Mouse (Mus musculus) kidney, adult 2 months (tissue): ENCODE measurements around the gene Adgrf1. TPM values are rescaled to one million over a fixed set of nuclear protein-coding genes. Genes with fewer than 3 reads are reported as not detected.

Experiments used
- DNase-seq: peaks from one replicate; pipeline ENCODE4 v3.0.0; 2021
- H3K27ac ChIP-seq: fragments of 200-500 bp; 2 replicates; pipeline ENCODE4 v1.5.1; 2012; ENCODE audit warnings: low read depth, low read length, control low read depth, inconsistent platforms; ENCODE audit not compliant: insufficient read depth
- H3K27me3 ChIP-seq: fragments of 200-500 bp; replicated peaks from 2 replicates; pipeline ENCODE4 v1.6.1; 2012; ENCODE audit warnings: mild to moderate bottlenecking, moderate library complexity, low read length, inconsistent platforms; ENCODE audit not compliant: control insufficient read depth, insufficient read depth
- H3K36me3 ChIP-seq: fragments of 200-500 bp; 2 replicates; pipeline ENCODE4 v1.6.1; 2012; ENCODE audit warnings: mild to moderate bottlenecking, moderate library complexity, low read length, inconsistent platforms; ENCODE audit not compliant: control insufficient read depth, insufficient read depth
- H3K4me1 ChIP-seq: fragments of 200-500 bp; 2 replicates; pipeline ENCODE4 v1.6.1; 2011; ENCODE audit warnings: low read length; ENCODE audit not compliant: control insufficient read depth, insufficient read depth
- H3K4me3 ChIP-seq: fragments of 200-500 bp; 2 replicates; pipeline ENCODE4 v1.5.1; 2011; ENCODE audit warnings: mild to moderate bottlenecking, low read depth, low read length, control low read depth; ENCODE audit not compliant: insufficient read depth
- CTCF ChIP-seq: fragments of 200-500 bp; conservative IDR thresholded peaks from 2 replicates; pipeline ENCODE4 v1.5.1; 2011; ENCODE audit warnings: low read depth, mild to moderate bottlenecking, control low read depth, low read length, moderate library complexity, mixed read lengths; ENCODE audit not compliant: insufficient read depth, insufficient read length
- POLR2A ChIP-seq: fragments of 200-500 bp; IDR thresholded peaks from one replicate; pipeline ENCODE4 v1.6.1; 2011; ENCODE audit warnings: low read depth, low read length, control low read depth
- WGBS: fragments of 180-500 bp; shearing (Covaris S2); methylation state at CpG from one replicate; pipeline ENCODE4 v1.1.7; 2018; 5-methylcytosine and 5-hydroxymethylcytosine counted together
- polyA plus RNA-seq: library from polyadenylated mRNA; depleted of rRNA; stranded (reverse); fragments of >200 nt; gene quantifications from 2 replicates; pipeline ENCODE4 v1.2.3, GENCODE M21; 2012

Adgrf1 gene
- polyA plus RNA-seq, 1 experiment, result 0.92 TPM

DNA sequence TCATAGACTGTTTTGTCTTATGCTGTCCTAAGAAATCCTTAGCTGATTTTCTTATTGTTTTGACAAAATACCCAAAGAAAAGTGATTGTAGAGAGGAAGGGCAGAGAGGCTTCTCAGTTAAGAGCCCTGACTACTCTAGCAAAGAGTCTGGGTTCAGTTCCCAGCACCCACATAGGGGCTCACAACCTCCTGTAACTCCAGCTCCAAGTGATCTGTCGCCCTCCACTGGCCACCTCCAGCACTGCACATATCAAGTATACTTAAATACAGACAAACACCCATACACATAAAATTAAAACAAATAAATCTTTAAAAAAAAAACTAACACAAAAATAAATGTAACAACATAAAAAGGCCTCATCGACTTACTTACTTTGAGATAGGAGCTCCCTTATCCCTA is 3.5 kb upstream of the Adgrf1 start:
- Histone ChIP-seq H3K27ac (no peak overlapping the region), H3K4me1 (no peaks in the 10 kb centered on the region), H3K27me3 (no peaks in the 10 kb centered on the region), H3K4me3 (no peak overlapping the region), H3K36me3 (no peaks in the 10 kb centered on the region)
- WGBS, result 83% methylated on average over 2 of the region's 2 CpGs
- no peak for TF ChIP-seq POLR2A
- 0 out of 2 replicates have a peak, but pooled peaks have one; percentile 5 for TF ChIP-seq CTCF
- DNase-seq, result no peak

DNA sequence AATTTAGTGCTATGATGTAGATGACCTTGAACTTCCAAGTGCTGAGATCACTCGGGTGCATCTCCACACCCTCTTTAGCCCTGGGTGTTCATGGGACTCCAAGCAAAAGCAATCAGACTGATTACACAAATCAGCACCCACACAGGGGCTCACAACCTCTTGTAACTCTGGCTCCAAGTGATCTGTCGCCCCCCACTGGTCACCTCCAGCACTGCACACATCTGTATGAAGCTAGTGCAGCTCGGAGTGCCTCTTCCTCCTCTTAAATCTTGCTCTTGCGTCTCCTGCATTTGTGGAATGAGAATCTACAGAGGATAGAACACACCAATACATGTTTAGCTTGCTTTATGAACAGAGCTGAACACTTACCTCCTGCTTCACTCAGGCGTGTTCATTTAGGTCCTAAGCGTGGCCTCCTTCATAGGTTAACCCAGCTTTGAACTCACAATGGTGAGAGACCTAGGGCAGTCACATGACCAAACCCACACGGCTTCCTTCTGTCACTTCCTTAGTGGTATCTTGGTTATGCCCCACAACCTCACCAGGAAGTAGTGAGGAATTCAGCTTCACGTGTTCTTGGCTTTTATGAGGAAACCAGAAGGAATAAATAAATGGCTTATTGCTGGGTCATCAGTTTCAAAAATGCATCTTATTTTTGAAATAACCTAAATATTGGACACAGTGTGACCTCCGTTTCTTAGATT is 2.9 kb upstream of the Adgrf1 start:
- Histone ChIP-seq H3K4me1 (no peaks in the 10 kb centered on the region), H3K36me3 (no peaks in the 10 kb centered on the region), H3K4me3 (no peak overlapping the region), H3K27me3 (no peaks in the 10 kb centered on the region), H3K27ac (no peak overlapping the region)
- TF ChIP-seq POLR2A (no peak), CTCF (no peak)
- peak; percentile 13 for DNase-seq
- WGBS, result 85% methylated on average over 9 of the region's 9 CpGs

DNA sequence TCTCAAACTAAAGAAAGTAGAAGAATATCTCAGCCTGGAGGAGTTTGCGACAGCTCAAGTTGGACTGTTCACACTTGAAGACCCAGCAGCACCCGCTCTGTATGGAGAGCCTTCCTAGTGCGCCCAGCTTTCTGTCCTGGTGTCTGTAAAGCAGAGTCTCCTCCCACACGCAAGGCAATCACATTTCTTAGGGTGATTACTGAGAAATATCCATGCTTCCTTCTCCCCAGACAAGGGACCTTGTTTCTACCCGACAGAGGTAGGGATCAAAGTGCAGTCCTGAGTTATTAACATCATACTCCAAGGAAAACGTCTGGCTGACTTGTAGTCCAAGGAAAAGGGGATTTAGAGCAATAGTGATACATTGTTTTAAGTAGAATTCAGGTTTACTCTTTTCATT is 6.1 kb downstream of the Adgrf1 start:
- peak; percentile 62 for DNase-seq
- peaks cover 12% of the 10 kb centered on the region for H3K4me1 ChIP-seq
- no peak overlapping the region for H3K4me3 ChIP-seq
- H3K27me3 ChIP-seq, result no peaks in the 10 kb centered on the region
- H3K27ac ChIP-seq, result peak overlapping the region; percentile 98
- WGBS, result 58% methylated on average over 6 of the region's 6 CpGs
- H3K36me3 ChIP-seq, result no peaks in the 10 kb centered on the region
- TF ChIP-seq CTCF (no peak), POLR2A (no peak)

DNA sequence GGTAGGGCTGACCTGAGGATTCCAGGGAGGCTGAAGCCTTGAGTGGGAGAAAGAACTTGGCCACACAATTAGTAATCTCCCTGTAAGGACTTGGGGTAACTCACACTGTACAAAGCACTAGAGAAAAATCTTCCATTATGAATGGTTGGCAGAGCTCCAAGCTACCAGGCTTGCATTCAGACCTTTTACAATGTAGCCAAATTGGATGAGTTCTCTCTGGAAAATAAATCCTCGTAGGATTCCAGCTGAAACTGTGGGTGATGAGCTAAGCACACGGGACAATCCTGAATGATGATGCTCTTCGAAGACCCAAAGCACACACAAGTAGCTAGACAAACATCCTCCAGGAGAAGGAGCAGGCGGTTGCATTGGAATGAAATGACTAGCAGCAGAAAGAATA is 7.1 kb downstream of the Adgrf1 start:
- DNase-seq, result peak; percentile 21
- H3K4me3 ChIP-seq, result no peak overlapping the region
- peaks cover 12% of the 10 kb centered on the region for H3K4me1 ChIP-seq
- no peaks in the 10 kb centered on the region for H3K27me3 ChIP-seq
- 55% methylated on average over 4 of the region's 4 CpGs for WGBS
- TF ChIP-seq POLR2A (no peak), CTCF (no peak)
- H3K36me3 ChIP-seq, result no peaks in the 10 kb centered on the region
- H3K27ac ChIP-seq, result peak overlapping the region; percentile 43; the same call in 1 of the 2 replicates

DNA sequence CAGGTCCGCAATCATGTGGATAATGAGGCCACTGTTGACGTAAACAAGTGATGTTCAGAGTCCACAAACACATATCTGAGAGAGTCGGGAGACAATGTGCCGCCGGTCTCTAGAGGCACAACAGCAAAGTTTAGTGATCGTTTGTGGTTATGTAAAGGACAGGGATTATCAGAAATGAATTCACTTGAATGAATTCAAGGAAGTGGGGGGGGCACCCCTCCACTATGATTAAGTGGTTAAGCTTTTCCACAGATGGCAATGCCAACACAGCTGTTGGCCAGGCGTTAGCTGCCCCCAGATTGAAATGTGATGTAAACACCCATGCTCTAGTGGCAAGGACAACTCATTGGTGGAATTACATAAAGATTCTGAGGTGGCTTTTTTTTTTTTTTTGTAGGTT is 9.5 kb downstream of the Adgrf1 start:
- peak; percentile 22 for DNase-seq
- H3K4me1 ChIP-seq, result peaks cover 12% of the 10 kb centered on the region
- no peaks in the 10 kb centered on the region for H3K27me3 ChIP-seq
- TF ChIP-seq CTCF, result no peak
- no peak for TF ChIP-seq POLR2A
- no peaks in the 10 kb centered on the region for H3K36me3 ChIP-seq
- peak overlapping the region; percentile 41; the same call in 1 of the 2 replicates for H3K27ac ChIP-seq
- WGBS, result 60% methylated on average over 7 of the region's 7 CpGs
- no peak overlapping the region for H3K4me3 ChIP-seq

DNA sequence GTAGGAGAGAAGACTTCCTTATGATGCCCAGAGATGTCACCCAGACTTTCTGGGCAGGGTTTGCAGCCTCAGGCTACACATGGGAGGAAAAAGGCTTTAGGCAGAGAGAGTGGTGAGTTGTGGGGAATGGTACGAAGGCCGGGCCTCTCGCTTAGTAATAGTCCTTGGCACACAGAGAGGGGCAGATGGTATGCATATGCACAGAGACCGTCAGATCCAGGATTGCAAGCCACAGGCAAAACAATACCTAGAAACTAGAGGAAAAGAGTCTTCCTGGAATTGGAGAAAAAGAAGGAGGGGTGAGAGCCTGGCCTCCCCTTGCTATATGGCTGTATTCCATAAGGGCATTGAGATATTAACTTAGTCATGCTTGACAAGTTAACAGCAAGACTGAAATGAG is 12.2 kb downstream of the Adgrf1 start:
- Histone ChIP-seq H3K4me1 (no peaks in the 10 kb centered on the region; the same call in 1 of the 2 replicates), H3K36me3 (no peaks in the 10 kb centered on the region), H3K4me3 (no peak overlapping the region), H3K27me3 (no peaks in the 10 kb centered on the region), H3K27ac (no peak overlapping the region)
- DNase-seq, result no peak
- WGBS, result 77% methylated on average over 4 of the region's 4 CpGs
- no peak for TF ChIP-seq POLR2A
- TF ChIP-seq CTCF, result no peak

DNA sequence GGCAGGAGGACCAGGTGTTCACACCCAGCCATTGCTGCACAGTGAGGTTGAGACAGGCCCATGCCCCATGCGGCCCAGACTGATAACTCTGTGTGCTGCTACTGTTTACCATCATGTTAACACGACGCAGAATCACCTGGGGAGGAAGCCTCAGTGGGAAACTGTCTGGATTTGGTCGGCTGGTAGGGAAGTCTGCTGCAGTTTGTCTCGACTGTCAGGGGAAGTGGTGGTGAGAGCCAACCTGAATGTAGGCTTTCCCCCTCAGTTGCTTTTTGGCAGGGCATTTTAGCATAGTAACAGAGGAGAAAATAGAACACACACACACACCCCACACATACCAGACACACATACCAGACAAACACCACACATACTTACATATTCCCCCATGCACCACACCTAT is 12.7 kb downstream of the Adgrf1 start:
- TF ChIP-seq CTCF, result no peak
- no peak for TF ChIP-seq POLR2A
- Histone ChIP-seq H3K27ac (no peak overlapping the region), H3K4me3 (no peak overlapping the region), H3K4me1 (no peaks in the 10 kb centered on the region), H3K36me3 (no peaks in the 10 kb centered on the region), H3K27me3 (no peaks in the 10 kb centered on the region)
- WGBS, result 78% methylated on average over 5 of the region's 5 CpGs
- no peak for DNase-seq

DNA sequence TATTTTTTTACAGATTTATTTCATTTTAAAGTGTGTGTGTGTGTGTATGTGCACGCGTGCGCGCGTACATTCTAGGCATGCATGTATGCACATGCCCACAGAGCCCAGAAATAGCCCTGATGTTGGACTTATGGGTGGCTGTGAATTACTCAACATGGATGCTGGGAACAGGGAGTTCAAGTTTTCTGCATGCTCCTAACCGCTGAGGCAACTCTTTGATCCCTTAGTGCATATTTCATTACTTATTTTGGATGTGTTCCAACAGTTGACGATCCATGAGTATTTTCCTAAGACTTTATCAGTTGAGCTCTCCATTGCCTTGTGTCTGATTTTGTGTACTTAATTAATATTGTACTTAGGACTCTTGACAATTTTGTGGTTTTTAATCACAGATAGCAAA is 29.4 kb downstream of the Adgrf1 start:
- no peak overlapping the region for H3K4me3 ChIP-seq
- no peaks in the 10 kb centered on the region for H3K27me3 ChIP-seq
- H3K4me1 ChIP-seq, result no peaks in the 10 kb centered on the region
- no peak for TF ChIP-seq POLR2A
- no peak for TF ChIP-seq CTCF
- H3K36me3 ChIP-seq, result no peaks in the 10 kb centered on the region
- no peak overlapping the region for H3K27ac ChIP-seq
- WGBS, result 81% methylated on average over 7 of the region's 7 CpGs
- no peak for DNase-seq
